Mouse (Mus musculus): Measurements from ENCODE around the gene Retreg1. TPM values are rescaled to one million over a fixed set of nuclear protein-coding genes. Genes with fewer than 3 reads are reported as not detected.

Retreg1 gene
- polyA plus RNA-seq, 1 experiment = 8.3 TPM

- Histone ChIP-seq H3K4me3 (ENCODE audit: control insufficient read depth, insufficient read depth, low read length) (no peak overlapping the region), H3K27ac (ENCODE audit: control insufficient read depth, insufficient read depth, low read length) (no peak overlapping the region), H3K36me3 (ENCODE audit: control insufficient read depth, insufficient read depth, low read length) (no peaks in the 10 kb centered on the region), H3K27me3 (ENCODE audit: control insufficient read depth, insufficient read depth, low read length) (no peaks in the 10 kb centered on the region), H3K4me1 (replicated peaks; ENCODE audit: control insufficient read depth, insufficient read depth, low read length) (peaks cover 2% of the 10 kb centered on the region; the same call in 1 of the 2 replicates)
- DNase-seq = no peak
- 78% methylated on average over 6 of the region's 6 CpGs for WGBS
- TF ChIP-seq CTCF (IDR thresholded peaks at IDR 0.05; ENCODE audit: borderline replicate concordance, control insufficient read depth, extremely low read depth, insufficient read depth, low read length, poor library complexity) (no peak), POLR2A (IDR thresholded peaks at IDR 0.05; ENCODE audit: control insufficient read depth, extremely low read depth, insufficient read depth, low read length, poor library complexity) (no peak)
Measured at GRCm38 (mm10) chr15:25879229-25879628, 36.2 kb downstream of the Retreg1 start.

- Histone ChIP-seq H3K4me1 (replicated peaks; ENCODE audit: control insufficient read depth, insufficient read depth, low read length) (peaks cover 8% of the 10 kb centered on the region), H3K27me3 (ENCODE audit: control insufficient read depth, insufficient read depth, low read length) (no peaks in the 10 kb centered on the region), H3K27ac (ENCODE audit: control insufficient read depth, insufficient read depth, low read length) (no peak overlapping the region), H3K4me3 (ENCODE audit: control insufficient read depth, insufficient read depth, low read length) (no peak overlapping the region), H3K36me3 (ENCODE audit: control insufficient read depth, insufficient read depth, low read length) (no peaks in the 10 kb centered on the region)
- no peak for TF ChIP-seq CTCF (IDR thresholded peaks at IDR 0.05; ENCODE audit: borderline replicate concordance, control insufficient read depth, extremely low read depth, insufficient read depth, low read length, poor library complexity)
- TF ChIP-seq POLR2A (IDR thresholded peaks at IDR 0.05; ENCODE audit: control insufficient read depth, extremely low read depth, insufficient read depth, low read length, poor library complexity) = no peak
- WGBS = 53% methylated on average over 5 of the region's 5 CpGs
- DNase-seq = no peak
Measured at GRCm38 (mm10) chr15:25880192-25880591, 37.2 kb downstream of the Retreg1 start.

- no peak for DNase-seq
- WGBS = 92% methylated on average over 4 of the region's 4 CpGs
- H3K27me3 ChIP-seq (ENCODE audit: control insufficient read depth, insufficient read depth, low read length) = no peaks in the 10 kb centered on the region
- no peaks in the 10 kb centered on the region for H3K36me3 ChIP-seq (ENCODE audit: control insufficient read depth, insufficient read depth, low read length)
- TF ChIP-seq POLR2A (IDR thresholded peaks at IDR 0.05; ENCODE audit: control insufficient read depth, extremely low read depth, insufficient read depth, low read length, poor library complexity) = no peak
- no peak for TF ChIP-seq CTCF (IDR thresholded peaks at IDR 0.05; ENCODE audit: borderline replicate concordance, control insufficient read depth, extremely low read depth, insufficient read depth, low read length, poor library complexity)
- no peak overlapping the region for H3K27ac ChIP-seq (ENCODE audit: control insufficient read depth, insufficient read depth, low read length)
- H3K4me1 ChIP-seq (replicated peaks; ENCODE audit: control insufficient read depth, insufficient read depth, low read length) = peaks cover 8% of the 10 kb centered on the region
- H3K4me3 ChIP-seq (ENCODE audit: control insufficient read depth, insufficient read depth, low read length) = no peak overlapping the region
Measured at GRCm38 (mm10) chr15:25882002-25882401, 39.0 kb downstream of the Retreg1 start.

- Histone ChIP-seq H3K27me3 (ENCODE audit: control insufficient read depth, insufficient read depth, low read length) (no peaks in the 10 kb centered on the region), H3K4me1 (replicated peaks; ENCODE audit: control insufficient read depth, insufficient read depth, low read length) (peaks cover 8% of the 10 kb centered on the region), H3K4me3 (ENCODE audit: control insufficient read depth, insufficient read depth, low read length) (peak overlapping the region; percentile 2; the same call in 1 of the 2 replicates), H3K36me3 (ENCODE audit: control insufficient read depth, insufficient read depth, low read length) (no peaks in the 10 kb centered on the region), H3K27ac (ENCODE audit: control insufficient read depth, insufficient read depth, low read length) (no peak overlapping the region)
- no peak for DNase-seq
- WGBS = 28% methylated on average over 14 of the region's 14 CpGs
- TF ChIP-seq POLR2A (IDR thresholded peaks at IDR 0.05; ENCODE audit: control insufficient read depth, extremely low read depth, insufficient read depth, low read length, poor library complexity) (no peak), CTCF (IDR thresholded peaks at IDR 0.05; ENCODE audit: borderline replicate concordance, control insufficient read depth, extremely low read depth, insufficient read depth, low read length, poor library complexity) (no peak)
Measured at GRCm38 (mm10) chr15:25884416-25884958, 41.5 kb downstream of the Retreg1 start.

GRCm38 (mm10) chr15:25886581-25887011 lies 43.6 kb downstream of the Retreg1 start:
- H3K27me3 ChIP-seq (ENCODE audit: control insufficient read depth, insufficient read depth, low read length) = no peaks in the 10 kb centered on the region
- WGBS = 96% methylated on average over 6 of the region's 6 CpGs
- no peak overlapping the region for H3K27ac ChIP-seq (ENCODE audit: control insufficient read depth, insufficient read depth, low read length)
- peaks cover 16% of the 10 kb centered on the region for H3K4me1 ChIP-seq (replicated peaks; ENCODE audit: control insufficient read depth, insufficient read depth, low read length)
- H3K4me3 ChIP-seq (ENCODE audit: control insufficient read depth, insufficient read depth, low read length) = no peak overlapping the region
- no peak for DNase-seq
- no peak for TF ChIP-seq POLR2A (IDR thresholded peaks at IDR 0.05; ENCODE audit: control insufficient read depth, extremely low read depth, insufficient read depth, low read length, poor library complexity)
- no peak for TF ChIP-seq CTCF (IDR thresholded peaks at IDR 0.05; ENCODE audit: borderline replicate concordance, control insufficient read depth, extremely low read depth, insufficient read depth, low read length, poor library complexity)
- no peaks in the 10 kb centered on the region for H3K36me3 ChIP-seq (ENCODE audit: control insufficient read depth, insufficient read depth, low read length)

GRCm38 (mm10) chr15:25889927-25890326 lies 46.9 kb downstream of the Retreg1 start:
- peaks cover 19% of the 10 kb centered on the region for H3K4me1 ChIP-seq (replicated peaks; ENCODE audit: control insufficient read depth, insufficient read depth, low read length)
- WGBS = 96% methylated on average over 5 of the region's 5 CpGs
- no peak overlapping the region for H3K27ac ChIP-seq (ENCODE audit: control insufficient read depth, insufficient read depth, low read length)
- no peak for DNase-seq
- H3K4me3 ChIP-seq (ENCODE audit: control insufficient read depth, insufficient read depth, low read length) = no peak overlapping the region
- H3K27me3 ChIP-seq (ENCODE audit: control insufficient read depth, insufficient read depth, low read length) = no peaks in the 10 kb centered on the region
- no peak for TF ChIP-seq CTCF (IDR thresholded peaks at IDR 0.05; ENCODE audit: borderline replicate concordance, control insufficient read depth, extremely low read depth, insufficient read depth, low read length, poor library complexity)
- TF ChIP-seq POLR2A (IDR thresholded peaks at IDR 0.05; ENCODE audit: control insufficient read depth, extremely low read depth, insufficient read depth, low read length, poor library complexity) = no peak
- no peaks in the 10 kb centered on the region for H3K36me3 ChIP-seq (ENCODE audit: control insufficient read depth, insufficient read depth, low read length)

- peak overlapping the region; percentile 28; the same call in 1 of the 2 replicates for H3K27ac ChIP-seq (ENCODE audit: control insufficient read depth, insufficient read depth, low read length)
- H3K4me3 ChIP-seq (ENCODE audit: control insufficient read depth, insufficient read depth, low read length) = no peak overlapping the region
- no peaks in the 10 kb centered on the region for H3K36me3 ChIP-seq (ENCODE audit: control insufficient read depth, insufficient read depth, low read length)
- WGBS = 5% methylated on average over 11 of the region's 11 CpGs
- DNase-seq = peak; percentile 69
- peaks cover 19% of the 10 kb centered on the region for H3K4me1 ChIP-seq (replicated peaks; ENCODE audit: control insufficient read depth, insufficient read depth, low read length)
- no peak for TF ChIP-seq POLR2A (IDR thresholded peaks at IDR 0.05; ENCODE audit: control insufficient read depth, extremely low read depth, insufficient read depth, low read length, poor library complexity)
- TF ChIP-seq CTCF (IDR thresholded peaks at IDR 0.05; ENCODE audit: borderline replicate concordance, control insufficient read depth, extremely low read depth, insufficient read depth, low read length, poor library complexity) = no peak
- H3K27me3 ChIP-seq (ENCODE audit: control insufficient read depth, insufficient read depth, low read length) = no peaks in the 10 kb centered on the region
Measured at GRCm38 (mm10) chr15:25891556-25891955, 48.6 kb downstream of the Retreg1 start.
